Mouse (Mus musculus) spleen, embryonic (tissue): Measurements from ENCODE around the gene AF366264.
"Not testable (repeated sequence)": the region's sequence is repeated elsewhere in the genome, so short reads cannot be mapped to it uniquely, and the experiment has no call there.

Source experiments
- CTCF ChIA-PET: fragments of 350-600 bp; sonication (Branson Sonifier 250); formaldehyde crosslinking; loops from one replicate; lab custom pipeline; 2022; lab: Charles Lee

Gene AF366264

GRCm38 (mm10) chr8:13838289-13838688 is at the start of gene AF366264:
Gene AF366264 (minus strand): TSS chr8:13838389.
- CTCF ChIA-PET, result not testable (repeated sequence)

- CTCF ChIA-PET, result not testable (repeated sequence)
Observed at GRCm38 (mm10) chr8:13843286-13843685, 5.1 kb upstream of the AF366264 start.

DNA sequence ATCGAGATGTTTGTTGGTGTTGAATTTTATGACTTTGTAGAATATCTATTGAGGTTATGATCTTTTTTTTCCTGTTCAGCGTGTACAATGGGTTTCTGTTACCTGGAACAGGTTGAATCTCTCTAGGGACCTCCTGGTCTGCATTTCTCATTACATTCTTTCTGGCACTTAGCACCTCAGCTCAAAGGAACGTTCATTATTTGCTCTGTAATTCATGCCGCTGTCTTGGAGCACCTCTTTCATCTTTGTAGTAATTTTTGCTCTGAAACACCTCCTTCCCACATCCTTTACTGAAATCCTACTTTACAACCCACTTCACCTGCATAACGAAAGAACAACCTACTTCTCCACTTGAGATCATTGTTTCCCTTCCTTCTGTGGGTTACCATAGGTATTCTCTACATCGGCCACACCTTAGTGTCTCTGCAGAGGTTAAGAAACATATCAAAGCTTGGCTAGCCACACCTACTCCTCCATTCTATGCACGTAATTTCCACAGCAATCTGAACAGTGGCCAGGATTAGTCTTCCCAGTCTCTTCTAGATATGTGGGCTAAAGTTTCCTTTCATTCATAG is 9.5 kb downstream of the AF366264 start:
- CTCF ChIA-PET, result no interaction called here

GRCm38 (mm10) chr8:13799566-13799965 is 38.6 kb downstream of the AF366264 start:
- CTCF ChIA-PET, result no interaction called here

- CTCF ChIA-PET, result no interaction called here
Observed at GRCm38 (mm10) chr8:13797676-13798075, 40.5 kb downstream of the AF366264 start.

- CTCF ChIA-PET, result interaction anchor here (0.7 kb wide), 1 partner anchor 119 kb away, joined by 8 read pairs; no protein-coding TSS in a partner anchor
Observed at GRCm38 (mm10) chr8:13793746-13794101, 44.5 kb downstream of the AF366264 start.

GRCm38 (mm10) chr8:13793097-13793745 is 45.0 kb downstream of the AF366264 start:
- CTCF ChIA-PET, result interaction anchor here (0.7 kb wide), 1 partner anchor 119 kb away, joined by 8 read pairs; no protein-coding TSS in a partner anchor

- CTCF ChIA-PET, result no interaction called here
Observed at GRCm38 (mm10) chr8:13789606-13790005, 48.6 kb downstream of the AF366264 start.

DNA sequence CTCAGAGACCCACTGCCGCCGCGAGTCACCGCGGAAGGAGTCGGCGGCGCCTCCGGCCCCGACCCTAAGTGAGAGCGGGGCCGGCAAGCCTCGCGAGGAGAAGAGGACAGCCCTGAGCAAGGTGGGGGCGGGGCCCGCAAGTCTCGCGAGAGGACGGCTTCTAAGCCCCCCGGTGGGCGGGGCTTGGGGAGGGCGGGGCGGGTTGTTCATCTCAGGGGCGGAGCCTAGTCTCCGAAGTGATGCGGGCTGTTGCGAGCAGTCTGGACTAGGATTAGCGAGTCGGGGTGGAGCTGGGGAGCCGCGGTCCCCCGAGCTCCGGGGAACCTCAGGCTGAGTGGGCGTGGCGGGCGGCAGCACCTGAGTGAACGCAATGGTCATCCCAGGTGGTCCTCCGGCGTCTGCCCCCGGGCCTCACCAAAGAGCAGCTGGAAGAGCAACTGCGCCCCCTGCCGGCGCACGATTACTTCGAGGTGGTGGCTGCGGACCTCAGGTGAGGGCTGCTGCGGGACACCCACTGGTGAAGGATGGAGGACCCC is 52.4 kb downstream of the AF366264 start:
- CTCF ChIA-PET, result no interaction called here

- CTCF ChIA-PET, result no interaction called here
Observed at GRCm38 (mm10) chr8:13785250-13785763, 52.9 kb downstream of the AF366264 start, which contains the start of gene Upf3a. Gene Upf3a (plus strand): TSS chr8:13785615.
